Mouse (Mus musculus) bone marrow, adult 2 months (tissue): Measurements from ENCODE around the gene Tex44. TPM values are rescaled to one million over a fixed set of nuclear protein-coding genes. Genes with fewer than 3 reads are reported as not detected.

ENCODE experiments used
- H3K27ac ChIP-seq: fragments of 200-500 bp; 2 replicates; pipeline ENCODE4 v1.5.1; 2012; ENCODE audit warnings: low read depth, mild to moderate bottlenecking, control low read depth, inconsistent platforms, low read length; ENCODE audit not compliant: control insufficient read depth, poor library complexity, insufficient read depth
- H3K4me1 ChIP-seq: fragments of 200-500 bp; 2 replicates; pipeline ENCODE4 v1.6.1; 2011; ENCODE audit warnings: low read length; ENCODE audit not compliant: control insufficient read depth, insufficient read depth
- H3K4me3 ChIP-seq: fragments of 200-500 bp; replicated peaks from 2 replicates; pipeline ENCODE3; 2011; ENCODE audit warnings: mild to moderate bottlenecking, low read depth, low read length, control low read depth; ENCODE audit not compliant: control insufficient read depth
- CTCF ChIP-seq: fragments of 200-500 bp; IDR thresholded peaks from 2 replicates; pipeline ENCODE4 v1.5.1; 2011; ENCODE audit warnings: low read length, control low read depth; ENCODE audit not compliant: control insufficient read depth, insufficient read depth
- POLR2A ChIP-seq: fragments of 200-500 bp; IDR thresholded peaks from 2 replicates; pipeline ENCODE4 v1.6.1; 2011; ENCODE audit warnings: low read depth, mild to moderate bottlenecking, control low read depth, low read length, borderline replicate concordance; ENCODE audit not compliant: control insufficient read depth
- WGBS: fragments of 180-500 bp; shearing (Covaris S2); methylation state at CpG from one replicate; pipeline ENCODE4 v1.1.7; 2018; 5-methylcytosine and 5-hydroxymethylcytosine counted together
- polyA plus RNA-seq: library from polyadenylated mRNA; stranded (reverse); fragments of >200 nt; gene quantifications from 2 replicates; pipeline ENCODE4 v1.2.4, GENCODE M21; 2011; ENCODE audit warnings: low replicate concordance; ENCODE audit not compliant: missing spikeins, insufficient read depth, insufficient read length

The Tex44 gene
- polyA plus RNA-seq, 1 experiment = not detected

DNA sequence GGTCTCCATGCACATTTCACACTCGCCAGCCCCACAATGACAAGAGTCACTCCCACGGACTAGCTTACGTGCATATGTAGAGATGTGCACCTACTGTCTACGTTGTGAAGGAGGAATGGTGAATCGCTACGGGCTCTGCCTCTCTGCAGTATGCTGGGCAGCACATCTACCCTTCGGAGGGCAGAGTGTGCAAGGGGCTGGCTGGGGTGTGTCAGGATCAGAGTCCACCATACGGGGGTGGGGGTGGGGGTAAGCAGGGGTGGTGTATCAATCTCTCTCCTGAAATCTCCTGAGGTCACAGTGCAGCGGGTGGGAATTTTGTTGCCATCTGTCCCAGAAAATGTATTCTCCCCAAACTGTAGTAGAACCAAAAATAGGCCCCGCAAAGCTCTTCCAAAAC is 17.6 kb upstream of the Tex44 start:
- Histone ChIP-seq H3K4me3 (no peak overlapping the region), H3K27ac (no peak overlapping the region), H3K4me1 (peaks cover 3% of the 10 kb centered on the region; the same call in 1 of the 2 replicates)
- no peak for TF ChIP-seq CTCF
- TF ChIP-seq POLR2A = no peak
- WGBS = 88% methylated on average over 10 of the region's 10 CpGs

DNA sequence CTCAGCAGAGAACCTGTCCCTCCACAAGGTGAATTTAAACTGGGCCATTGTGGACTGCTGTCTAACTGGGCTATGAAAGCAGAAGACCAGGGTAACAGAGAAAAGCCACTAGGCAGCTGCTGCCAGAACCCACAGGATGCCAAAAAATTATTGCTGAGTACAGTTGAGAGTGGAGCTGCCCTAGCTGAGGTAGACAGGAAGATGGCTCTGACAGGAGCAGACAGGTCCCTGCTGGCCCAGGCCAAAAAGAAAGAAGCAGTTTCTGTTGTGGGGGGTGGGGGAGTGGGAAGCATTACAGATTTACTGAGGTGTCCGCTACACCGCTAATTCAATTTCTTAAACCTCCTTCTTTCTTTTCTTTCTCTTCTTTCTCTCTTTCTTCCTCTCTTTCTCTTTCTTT is 16.7 kb upstream of the Tex44 start:
- Histone ChIP-seq H3K27ac (no peak overlapping the region), H3K4me1 (peaks cover 3% of the 10 kb centered on the region; the same call in 1 of the 2 replicates), H3K4me3 (no peak overlapping the region)
- TF ChIP-seq CTCF = no peak
- TF ChIP-seq POLR2A = no peak
- whole genome bisulfite sequencing = 63% methylated on average over 2 of the region's 2 CpGs

DNA sequence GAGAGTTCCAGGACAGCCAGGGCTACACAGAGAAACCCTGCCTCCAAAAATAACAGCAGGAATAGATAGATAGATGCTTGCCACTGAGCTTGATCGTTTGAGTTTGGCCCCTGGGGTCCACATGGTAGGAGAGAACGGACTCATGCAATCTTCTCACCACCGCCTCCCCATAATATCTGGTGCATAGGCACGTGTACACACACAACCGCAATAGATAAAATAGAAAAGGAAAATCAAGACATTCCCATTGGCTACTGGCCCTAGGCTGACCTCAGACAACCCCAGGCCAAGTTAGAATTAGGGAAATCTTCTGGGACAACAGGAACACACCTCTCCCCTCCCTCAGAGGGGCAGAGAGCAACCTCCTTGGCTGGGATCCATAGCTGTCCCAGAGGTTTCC is 11.4 kb upstream of the Tex44 start:
- Histone ChIP-seq H3K27ac (no peak overlapping the region), H3K4me1 (peaks cover 1% of the 10 kb centered on the region; the same call in 1 of the 2 replicates), H3K4me3 (no peak overlapping the region)
- no peak for TF ChIP-seq POLR2A
- no peak for TF ChIP-seq CTCF
- 67% methylated on average over 5 of the region's 5 CpGs for WGBS

DNA sequence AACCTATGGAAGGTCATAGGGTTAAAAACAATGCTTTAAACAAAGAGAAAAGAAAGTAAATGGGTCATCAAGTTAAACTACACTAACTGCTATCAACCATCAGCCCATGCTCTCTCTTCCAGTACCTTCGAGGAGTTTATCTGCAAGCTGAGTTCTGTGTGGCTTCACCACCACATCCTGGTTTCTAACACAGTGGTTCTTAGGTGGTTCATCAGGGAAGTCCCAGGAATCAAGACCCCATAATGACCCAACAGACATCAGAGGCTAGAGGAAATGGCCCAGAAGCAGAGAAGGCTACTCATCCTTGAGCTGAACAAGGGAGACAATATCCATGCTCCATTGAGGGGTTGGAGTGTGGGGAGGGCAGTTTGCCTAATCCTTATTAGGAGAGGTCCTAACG is 11.0 kb upstream of the Tex44 start:
- peaks cover 1% of the 10 kb centered on the region; the same call in 1 of the 2 replicates for H3K4me1 ChIP-seq

DNA sequence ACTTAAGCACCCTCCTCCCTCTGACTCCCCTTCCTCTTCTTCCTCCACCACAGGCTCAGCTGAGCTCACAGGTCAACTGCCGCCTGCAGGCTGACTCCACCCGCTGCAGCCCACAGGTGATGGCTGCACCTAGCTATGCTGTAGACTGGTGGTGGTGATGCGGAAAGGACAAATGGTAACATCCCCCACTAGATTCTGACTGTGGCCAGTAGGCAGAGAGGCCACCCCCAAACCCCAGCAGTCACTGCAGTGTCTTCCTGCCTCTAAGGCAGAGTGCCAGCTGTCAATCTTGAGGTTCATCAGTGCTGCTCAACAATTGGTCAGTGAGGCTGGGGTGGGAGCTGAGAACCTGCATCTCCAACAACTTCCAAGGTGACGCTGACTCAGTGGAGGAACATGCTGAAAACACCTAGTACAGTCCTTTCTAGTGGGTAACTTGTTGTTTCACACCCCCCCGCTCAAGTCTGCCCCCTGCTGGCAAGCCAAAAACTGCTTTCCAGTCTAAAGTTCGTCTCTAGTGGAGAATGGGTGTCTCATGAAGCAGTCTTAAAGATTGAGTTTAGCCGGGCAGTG is 10.4 kb upstream of the Tex44 start:
- H3K4me1 ChIP-seq = peaks cover 1% of the 10 kb centered on the region; the same call in 1 of the 2 replicates
- 41% methylated on average over 7 of the region's 7 CpGs for whole genome bisulfite sequencing
- TF ChIP-seq CTCF (peak; percentile 54), POLR2A (no peak)
- H3K27ac ChIP-seq = no peak overlapping the region
- no peak overlapping the region for H3K4me3 ChIP-seq

More for the DNA sequence above, 11.0 kb upstream of the Tex44 start:
- no peak overlapping the region for H3K27ac ChIP-seq
- TF ChIP-seq CTCF = no peak
- no peak for TF ChIP-seq POLR2A
- H3K4me3 ChIP-seq = no peak overlapping the region
- 27% methylated on average over 2 of the region's 2 CpGs for WGBS

DNA sequence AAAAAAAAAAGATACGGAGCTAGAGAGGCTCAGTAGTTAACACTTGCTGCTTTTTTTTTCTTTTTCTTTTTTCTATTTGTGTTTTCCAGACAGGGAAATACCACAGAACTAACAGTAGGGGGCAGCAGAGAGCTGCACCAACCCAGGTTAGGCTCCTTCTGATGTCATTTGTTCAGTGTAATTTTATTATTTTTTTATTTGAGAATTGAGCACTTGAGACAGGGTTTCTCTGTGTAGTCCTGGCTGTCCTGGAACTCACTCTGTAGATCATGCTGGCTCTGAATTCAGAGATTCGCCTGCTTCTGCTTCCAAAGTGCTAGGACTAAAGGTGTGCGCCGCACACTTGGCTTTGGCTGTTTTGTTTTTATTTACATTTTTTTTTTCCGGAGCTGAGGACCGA is 9.8 kb upstream of the Tex44 start:
- WGBS = 64% methylated on average over 6 of the region's 6 CpGs
- peak; percentile 51 for TF ChIP-seq CTCF
- TF ChIP-seq POLR2A = no peak
- H3K4me1 ChIP-seq = peaks cover 1% of the 10 kb centered on the region; the same call in 1 of the 2 replicates
- H3K27ac ChIP-seq = no peak overlapping the region
- no peak overlapping the region for H3K4me3 ChIP-seq

DNA sequence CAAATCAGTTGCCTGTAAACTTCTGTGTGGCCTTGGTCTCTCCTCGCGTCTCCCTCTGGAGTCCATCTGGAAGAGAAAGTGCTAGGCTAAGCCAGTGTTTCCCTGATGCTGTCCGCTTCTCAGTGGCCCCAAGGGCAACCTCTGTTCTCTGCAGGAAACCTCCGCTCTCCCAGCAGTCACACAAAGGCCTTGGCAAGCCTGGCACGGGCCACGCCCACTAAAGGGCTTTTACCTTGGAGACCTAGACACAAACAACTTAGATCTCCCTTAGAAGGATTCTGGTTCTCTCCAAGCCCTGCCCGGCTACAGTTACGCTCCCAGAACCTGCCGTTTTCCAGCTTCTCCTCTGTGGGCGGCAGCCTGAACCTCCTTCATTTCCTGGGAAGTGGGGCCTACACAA is 5.1 kb upstream of the Tex44 start:
- no peak for TF ChIP-seq POLR2A
- TF ChIP-seq CTCF = no peak
- WGBS = 76% methylated on average over 10 of the region's 10 CpGs

DNA sequence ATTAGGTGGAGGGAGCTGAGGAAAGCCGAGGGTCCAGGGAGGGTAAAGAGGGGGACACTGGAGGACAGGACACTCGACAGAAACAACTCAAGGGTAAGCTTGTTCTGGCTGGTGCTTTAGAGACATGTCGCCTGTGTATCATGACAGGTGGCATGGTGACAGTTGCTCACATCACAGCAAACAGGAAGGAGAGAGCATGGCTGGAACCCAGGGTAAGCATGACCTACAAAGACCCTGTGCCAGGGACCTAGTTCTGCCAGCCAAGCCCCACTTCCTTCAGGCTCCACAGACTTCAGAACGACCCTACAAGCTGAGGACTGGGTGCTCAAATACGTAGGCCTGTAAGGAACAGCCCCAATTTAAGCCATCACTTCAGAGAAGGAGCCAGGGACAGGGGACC is 2.2 kb upstream of the Tex44 start:
- peak overlapping the region; percentile 59 for H3K27ac ChIP-seq
- 51% methylated on average over 5 of the region's 5 CpGs for WGBS

More for the DNA sequence above, 5.1 kb upstream of the Tex44 start:
- no peak overlapping the region for H3K4me3 ChIP-seq
- H3K27ac ChIP-seq = no peak overlapping the region
- no peaks in the 10 kb centered on the region for H3K4me1 ChIP-seq

More for the DNA sequence above, 2.2 kb upstream of the Tex44 start:
- Histone ChIP-seq H3K4me3 (no peak overlapping the region), H3K4me1 (no peaks in the 10 kb centered on the region)
- TF ChIP-seq CTCF = no peak
- no peak for TF ChIP-seq POLR2A
